Mouse (Mus musculus) heart, postnatal 0 days (tissue): ENCODE results near the gene Gm16442. TPM values are rescaled to one million over a fixed set of nuclear protein-coding genes. Genes with fewer than 3 reads are reported as not detected.
"Not testable (repeated sequence)": the region's sequence is repeated elsewhere in the genome, so short reads cannot be mapped to it uniquely, and the experiment has no call there.

ENCODE experiments used
- ATAC-seq: fragments of 200-750 bp; cut with Nextera tagmentation; 2 replicates; pipeline ENCODE4 v1.8.0; 2017; ENCODE audit warnings: low read depth, moderate number of reproducible peaks, moderate library complexity; ENCODE audit not compliant: insufficient read depth
- DNase-seq: peaks from one replicate; pipeline ENCODE4 v3.0.0-alpha.2; 2016; ENCODE audit warnings: low spot score
- H3K27ac ChIP-seq: fragments of 300-500 bp; sonication (generic); 2 replicates; pipeline ENCODE4 v1.5.1; 2014; ENCODE audit warnings: low read depth, mild to moderate bottlenecking
- H3K27me3 ChIP-seq: fragments of 300-500 bp; sonication (generic); 2 replicates; pipeline ENCODE4 v1.6.1; 2014; ENCODE audit warnings: low read length, mixed read lengths; ENCODE audit not compliant: control insufficient read depth, insufficient read depth
- H3K36me3 ChIP-seq: fragments of 300-500 bp; sonication (generic); replicated peaks from 2 replicates; pipeline ENCODE4 v1.6.1; 2014; ENCODE audit warnings: low read length, mixed read lengths; ENCODE audit not compliant: control insufficient read depth, insufficient read depth
- H3K4me1 ChIP-seq: fragments of 300-500 bp; sonication (generic); 2 replicates; pipeline ENCODE4 v1.6.1; 2014; ENCODE audit warnings: antibody characterized with exemption; ENCODE audit not compliant: control insufficient read depth, insufficient read depth
- H3K4me2 ChIP-seq: fragments of 300-500 bp; sonication (generic); 2 replicates; pipeline ENCODE4 v1.6.1; 2014; ENCODE audit warnings: low read depth, mild to moderate bottlenecking, low read length, moderate library complexity
- H3K4me3 ChIP-seq: fragments of 300-500 bp; sonication (generic); 2 replicates; pipeline ENCODE4 v1.5.1; 2014; ENCODE audit warnings: low read depth, low read length
- H3K9ac ChIP-seq: fragments of 300-500 bp; sonication (generic); replicated peaks from 2 replicates; pipeline ENCODE4 v1.6.1; 2014; ENCODE audit warnings: low read depth, low read length, mixed read lengths
- H3K9me3 ChIP-seq: fragments of 300-500 bp; sonication (generic); replicated peaks from 2 replicates; pipeline ENCODE4 v1.6.1; 2016; ENCODE audit warnings: low read length; ENCODE audit not compliant: control insufficient read depth
- WGBS: fragments of 180-500 bp; shearing (Covaris S2); extraction: QIAGEN DNeasy Blood & Tissue Kit; methylation state at CpG from one replicate; pipeline ENCODE4 v1.1.7; 2014; 5-methylcytosine and 5-hydroxymethylcytosine counted together
- polyA plus RNA-seq: library from polyadenylated mRNA; unstranded; fragments of >200 nt; fragmentation: Nextera tagmentation; extraction: Ambion mirVana; gene quantifications from 2 replicates; pipeline ENCODE4 v1.2.1, GENCODE M21; 2015
- total RNA-seq: library from RNA; depleted of rRNA; stranded (reverse); fragments of >200 nt; gene quantifications from 2 replicates; pipeline ENCODE4 v1.2.3, GENCODE M21; 2014; ENCODE audit warnings: low replicate concordance; rRNA removed

Gene Gm16442
- total RNA-seq = not detected in 2 replicates
- not detected in 2 replicates for polyA plus RNA-seq

GRCm38 (mm10) chr7:20122479-20122878, at the start of gene Gm16442:
Gene Gm16442 (minus strand): TSS chr7:20122579.
- not testable (repeated sequence) for H3K36me3 ChIP-seq, H3K27me3 ChIP-seq, H3K27ac ChIP-seq, H3K4me1 ChIP-seq, DNase-seq, H3K4me3 ChIP-seq, H3K4me2 ChIP-seq, H3K9ac ChIP-seq, H3K9me3 ChIP-seq, ATAC-seq
- no CpG with 5 or more reads among the region's 2 CpGs for WGBS

- H3K36me3 ChIP-seq, H3K27ac ChIP-seq, H3K9ac ChIP-seq, DNase-seq, H3K4me1 ChIP-seq, ATAC-seq, H3K27me3 ChIP-seq, H3K4me2 ChIP-seq, H3K9me3 ChIP-seq, H3K4me3 ChIP-seq: not testable (repeated sequence)
- WGBS = no CpG with 5 or more reads among the region's 3 CpGs
Measured at GRCm38 (mm10) chr7:20168277-20168676, 45.9 kb upstream of the Gm16442 start, which contains the start of gene Vmn1r94. Gene Vmn1r94 (minus strand): TSS chr7:20168377.

- not testable (repeated sequence) for H3K4me2 ChIP-seq, H3K9ac ChIP-seq, H3K36me3 ChIP-seq, ATAC-seq, H3K27me3 ChIP-seq, H3K9me3 ChIP-seq, H3K4me3 ChIP-seq, DNase-seq, H3K4me1 ChIP-seq, H3K27ac ChIP-seq
- no CpG with 5 or more reads among the region's 5 CpGs for WGBS
Measured at GRCm38 (mm10) chr7:20138988-20139387, 16.6 kb upstream of the Gm16442 start, which contains the start of gene Vmn1r93. Gene Vmn1r93 (minus strand): TSS chr7:20139088.

GRCm38 (mm10) chr7:20099380-20099779, 23.0 kb downstream of the Gm16442 start, which contains the start of gene Vmn1r91:
Gene Vmn1r91 (plus strand): TSS chr7:20099680.
- not testable (repeated sequence) for H3K27me3 ChIP-seq, ATAC-seq, H3K9ac ChIP-seq, DNase-seq, H3K4me3 ChIP-seq, H3K36me3 ChIP-seq, H3K4me1 ChIP-seq, H3K9me3 ChIP-seq, H3K4me2 ChIP-seq, H3K27ac ChIP-seq
- WGBS = 73% methylated on average over 5 of the region's 5 CpGs

GRCm38 (mm10) chr7:20078118-20078517, 44.3 kb downstream of the Gm16442 start:
- not testable (repeated sequence) for H3K27me3 ChIP-seq, H3K9ac ChIP-seq, H3K27ac ChIP-seq, H3K4me1 ChIP-seq, H3K4me2 ChIP-seq, H3K9me3 ChIP-seq, H3K36me3 ChIP-seq, H3K4me3 ChIP-seq, ATAC-seq, DNase-seq
- 61% methylated on average over 18 of the region's 18 CpGs for WGBS

Other genes with a start within 250 kb of the Gm16442 start
- gene Ceacam19, start 234.6 kb downstream of the Gm16442 start, total RNA-seq = not detected in 2 replicates
- not detected in 2 replicates for gene Ceacam19, start 234.6 kb downstream of the Gm16442 start, polyA plus RNA-seq
- gene Pvr, start 201.4 kb downstream of the Gm16442 start, total RNA-seq = 25.8 and 26.1 TPM in 2 replicates
- 11.3 and 11.6 TPM in 2 replicates for gene Pvr, start 201.4 kb downstream of the Gm16442 start, polyA plus RNA-seq
- gene Igsf23, start 171.8 kb downstream of the Gm16442 start, total RNA-seq = 3.9 and 12.4 TPM in 2 replicates
- 3.6 and 4.1 TPM in 2 replicates for gene Igsf23, start 171.8 kb downstream of the Gm16442 start, polyA plus RNA-seq
- not detected in 2 replicates for gene Ceacam20, start 157.2 kb downstream of the Gm16442 start, total RNA-seq
- gene Ceacam20, start 157.2 kb downstream of the Gm16442 start, polyA plus RNA-seq = not detected in 2 replicates
- gene Nlrp9b, start 131.1 kb downstream of the Gm16442 start, total RNA-seq = not detected in 2 replicates
- not detected in 2 replicates for gene Nlrp9b, start 131.1 kb downstream of the Gm16442 start, polyA plus RNA-seq
- not detected in 2 replicates for gene Vmn1r91, start 22.9 kb downstream of the Gm16442 start, total RNA-seq
- gene Vmn1r91, start 22.9 kb downstream of the Gm16442 start, polyA plus RNA-seq = not detected in 2 replicates
- not detected in 2 replicates for gene Vmn1r93, start 16.5 kb upstream of the Gm16442 start, total RNA-seq
- gene Vmn1r93, start 16.5 kb upstream of the Gm16442 start, polyA plus RNA-seq = not detected in 2 replicates
- not detected in 2 replicates for gene Vmn1r94, start 45.8 kb upstream of the Gm16442 start, total RNA-seq
- gene Vmn1r94, start 45.8 kb upstream of the Gm16442 start, polyA plus RNA-seq = not detected in 2 replicates
- not detected in 2 replicates for gene Vmn1r95, start 71.1 kb upstream of the Gm16442 start, total RNA-seq
- gene Vmn1r95, start 71.1 kb upstream of the Gm16442 start, polyA plus RNA-seq = not detected in 2 replicates
- gene Gm6164, start 83.0 kb upstream of the Gm16442 start, total RNA-seq = not detected in 2 replicates
- not detected in 2 replicates for gene Gm6164, start 83.0 kb upstream of the Gm16442 start, polyA plus RNA-seq
- not detected in 2 replicates for gene Gm4498, start 111.2 kb upstream of the Gm16442 start, total RNA-seq
- not detected in 2 replicates for gene Gm4498, start 111.2 kb upstream of the Gm16442 start, polyA plus RNA-seq
- not detected in 2 replicates for gene Gm5890, start 140.3 kb upstream of the Gm16442 start, total RNA-seq
- gene Gm5890, start 140.3 kb upstream of the Gm16442 start, polyA plus RNA-seq = not detected in 2 replicates
- gene Gm4133, start 211.5 kb upstream of the Gm16442 start, total RNA-seq = not detected in 2 replicates
- not detected in 2 replicates for gene Gm4133, start 211.5 kb upstream of the Gm16442 start, polyA plus RNA-seq